Mouse (Mus musculus) 3T3-L1 (cell line): ENCODE data around the gene Brpf3.
A peak's percentile ranks its signal among the peaks of the same experiment; 100 is the strongest.

Experiments used
- DNase-seq: peaks from one replicate; pipeline ENCODE4 v3.0.0-alpha.2; 2015; ENCODE audit warnings: low read depth, low spot score

Brpf3 gene

DNA sequence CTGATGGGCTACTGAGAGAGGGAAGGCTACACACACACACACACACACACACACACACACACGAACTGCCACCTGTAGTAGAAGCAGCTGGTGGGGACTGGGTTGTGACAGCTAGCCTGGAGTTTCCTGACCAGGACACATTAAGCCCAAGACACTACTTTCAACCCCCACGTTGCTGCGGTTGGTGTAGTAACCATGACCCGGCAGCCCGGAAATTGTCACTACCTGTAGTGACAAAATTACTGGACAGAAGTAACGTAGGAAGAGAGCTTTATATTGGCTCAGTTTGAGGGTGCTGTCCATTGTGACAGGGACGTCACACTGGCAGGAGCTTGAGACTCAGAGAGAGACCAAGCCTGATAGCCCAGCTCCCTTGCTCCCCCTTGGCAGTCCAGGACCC, 71.4 kb downstream of the Brpf3 start:
- no peak for DNase-seq

DNA sequence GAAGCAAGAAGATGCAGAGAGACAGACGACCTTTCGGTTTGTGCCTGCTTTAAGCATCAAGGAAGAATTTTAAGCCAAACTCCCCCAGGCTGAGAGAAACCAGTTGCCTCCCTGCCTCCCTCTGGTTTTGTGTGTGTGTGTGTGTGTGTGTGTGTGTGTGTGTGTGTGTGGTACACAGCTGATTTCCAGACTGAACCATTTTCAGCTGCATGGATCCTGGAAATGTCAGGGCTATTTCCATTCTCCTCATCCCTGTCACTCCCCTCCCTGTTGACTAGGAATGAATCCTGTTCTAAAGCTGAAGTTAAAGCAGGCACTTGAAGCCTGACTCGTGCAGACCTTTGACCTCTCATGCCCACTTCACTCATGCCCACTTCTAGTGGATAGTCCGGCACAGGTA, 73.3 kb downstream of the Brpf3 start:
- DNase-seq, result no peak

DNA sequence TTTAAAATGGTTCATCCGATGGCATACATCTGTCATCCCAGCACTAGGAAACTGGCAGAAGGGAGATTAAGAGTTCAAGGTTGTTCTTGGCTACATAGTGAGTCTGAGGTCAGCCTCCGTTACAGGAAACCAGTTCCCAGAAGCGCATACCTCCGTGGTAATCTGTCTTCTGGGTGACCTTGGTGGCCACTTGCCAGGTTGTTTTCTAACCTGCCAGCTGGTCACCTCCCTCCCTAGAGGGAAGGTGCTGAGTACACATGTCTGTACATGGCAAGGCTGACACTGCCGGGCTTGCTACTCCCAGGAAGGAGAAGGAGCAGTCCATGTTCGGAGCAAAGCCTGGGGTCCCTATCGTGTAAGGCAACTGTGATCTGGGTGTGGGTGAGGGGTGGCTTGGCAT, 73.9 kb downstream of the Brpf3 start:
- DNase-seq, result peak; percentile 49

DNA sequence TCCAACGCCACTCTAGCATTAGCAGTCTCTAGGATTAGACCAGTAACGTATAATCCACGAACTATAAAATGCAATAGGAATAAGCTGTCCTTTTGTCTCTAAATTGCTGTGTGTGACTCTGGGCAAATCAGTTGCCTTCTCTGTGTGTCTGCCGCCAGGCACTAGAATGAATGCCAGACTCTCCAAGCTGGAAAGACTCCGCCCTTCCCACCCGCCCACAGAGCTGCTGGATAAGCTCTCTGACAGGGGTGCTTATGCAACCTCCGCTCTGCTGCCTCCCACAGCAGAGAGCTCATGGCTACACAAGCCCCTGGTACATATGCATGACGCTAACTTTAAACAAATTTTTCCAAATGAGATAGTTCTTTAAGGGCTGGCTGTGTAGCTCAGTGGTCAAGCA, 74.4 kb downstream of the Brpf3 start:
- peak; percentile 92 for DNase-seq

DNA sequence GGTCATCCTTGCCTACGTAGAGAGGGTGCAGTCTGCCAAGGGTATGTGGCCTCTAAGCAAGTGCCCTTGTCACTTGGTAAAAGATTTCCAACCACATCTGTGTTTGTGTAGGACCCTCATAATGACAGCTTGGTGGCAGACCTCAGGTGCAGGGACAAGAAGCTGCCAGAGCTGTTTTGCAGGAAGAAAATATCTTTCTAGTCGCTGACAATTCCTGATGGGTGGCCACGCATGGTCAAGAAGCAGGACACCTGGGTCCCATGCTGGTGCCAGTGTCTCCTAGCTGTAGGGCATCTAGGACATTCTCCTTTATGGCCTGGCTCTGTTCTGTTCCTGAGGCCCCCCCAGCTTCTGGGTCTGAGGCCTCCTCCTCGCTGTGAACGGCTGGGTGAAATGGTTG, 75.4 kb downstream of the Brpf3 start:
- DNase-seq, result no peak

DNA sequence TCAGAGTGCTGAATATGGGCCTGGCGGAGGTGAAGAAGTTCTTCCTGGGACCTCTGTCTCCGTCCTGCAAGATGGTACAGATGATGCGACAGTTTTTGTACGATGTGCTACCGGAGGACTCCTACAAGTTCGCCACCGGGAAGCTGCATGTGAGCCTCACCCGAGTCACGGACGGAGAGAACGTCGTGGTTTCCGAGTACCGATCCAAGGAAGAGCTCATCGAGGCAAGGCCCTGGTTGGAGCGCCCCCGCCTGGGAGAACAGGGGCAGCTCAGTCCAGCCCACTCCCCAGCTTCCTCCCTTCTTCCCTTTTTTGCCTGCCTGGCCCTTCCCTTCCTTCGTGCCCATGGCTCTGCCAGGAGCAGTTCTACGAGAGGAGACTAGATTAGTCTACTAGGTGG, 75.9 kb downstream of the Brpf3 start:
- no peak for DNase-seq

DNA sequence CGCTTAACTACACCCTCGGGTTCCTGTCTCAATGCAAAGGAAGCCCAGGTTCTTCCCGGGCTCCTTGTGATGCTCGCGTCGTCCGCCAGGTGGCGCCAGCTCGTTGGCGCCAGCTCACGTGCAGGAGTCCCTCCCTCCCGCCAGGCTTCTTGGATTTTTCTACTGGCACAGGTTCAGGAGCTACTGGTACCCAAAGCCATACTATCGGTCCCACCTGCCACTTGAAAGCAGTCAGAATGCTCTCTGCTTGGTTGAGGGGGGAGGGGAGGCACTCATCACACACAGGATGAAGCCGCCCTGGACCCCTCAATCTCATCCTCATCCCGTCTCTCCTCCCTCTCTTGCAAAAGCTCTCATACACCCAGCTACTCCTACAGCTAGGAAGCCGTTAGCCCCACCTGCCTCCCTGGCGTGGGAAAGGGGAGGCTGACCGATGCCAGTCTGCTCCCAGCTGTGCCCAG, 79.1 kb downstream of the Brpf3 start:
- peak; percentile 64 for DNase-seq

DNA sequence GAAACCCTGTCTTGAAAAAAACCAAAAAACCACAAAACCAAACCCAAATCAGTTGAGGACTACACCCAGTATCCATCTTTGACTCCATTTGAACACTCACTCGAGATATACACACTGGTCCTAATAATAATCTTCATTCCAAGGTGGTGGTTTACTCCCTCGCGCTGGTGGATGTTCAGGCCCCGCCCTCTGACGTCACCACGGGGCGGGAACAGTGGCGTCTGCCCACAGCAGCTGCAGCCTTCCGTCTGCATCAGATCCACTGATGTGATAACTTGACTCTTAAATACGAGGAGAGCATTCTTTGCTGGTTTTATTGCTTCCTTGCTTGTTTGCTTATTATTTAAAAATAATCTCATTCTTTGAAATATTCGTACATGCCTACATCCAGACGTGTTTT, 81.4 kb downstream of the Brpf3 start:
- peak; percentile 60 for DNase-seq

DNA sequence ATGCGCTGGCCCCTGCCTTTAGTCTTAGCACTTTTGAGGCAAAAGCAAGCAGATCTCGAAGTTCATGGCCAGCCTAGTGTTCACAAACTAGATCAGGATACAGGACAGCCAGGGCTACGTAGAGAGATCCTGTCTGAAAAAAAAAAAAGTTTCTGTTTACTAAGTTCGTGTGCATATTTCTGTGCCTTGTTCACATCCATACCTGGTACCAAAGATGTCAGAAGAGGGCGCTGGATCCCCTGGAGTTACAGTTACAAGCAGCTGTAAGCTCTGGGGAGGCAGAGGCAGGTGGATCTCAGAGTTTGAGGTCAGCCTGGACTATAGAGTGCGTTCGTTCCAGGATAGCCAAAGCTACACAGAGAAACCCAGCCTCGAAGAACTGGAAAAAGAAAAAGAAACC, 81.9 kb downstream of the Brpf3 start:
- peak; percentile 34 for DNase-seq

DNA sequence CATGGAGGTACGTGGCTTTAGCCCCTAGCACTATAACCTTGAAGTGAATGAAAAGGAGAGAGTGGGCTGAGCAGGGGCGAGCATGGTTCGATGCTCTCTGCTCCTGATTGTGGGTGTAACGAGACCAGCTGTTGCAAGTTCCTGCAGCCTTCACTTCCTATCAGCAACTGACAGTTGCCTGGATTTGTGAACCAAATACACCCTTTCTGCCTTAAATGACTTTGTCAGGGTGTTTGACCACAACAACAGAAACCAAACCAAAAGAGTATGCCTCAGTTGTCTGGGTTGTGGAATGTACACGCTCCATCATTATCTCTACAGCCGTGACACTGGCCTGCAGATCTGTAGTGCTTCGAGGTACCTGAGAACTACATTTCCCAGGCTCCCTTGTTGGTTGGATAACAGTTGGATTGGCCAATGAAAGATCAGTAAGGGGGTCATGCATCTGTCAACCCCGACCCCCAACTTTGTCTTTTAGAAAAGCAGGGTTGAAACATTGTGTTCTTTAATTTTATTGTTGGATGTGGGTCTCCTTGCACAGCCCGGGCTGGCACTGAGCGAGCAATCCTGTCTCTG, 83.1 kb downstream of the Brpf3 start:
- no peak for DNase-seq

DNA sequence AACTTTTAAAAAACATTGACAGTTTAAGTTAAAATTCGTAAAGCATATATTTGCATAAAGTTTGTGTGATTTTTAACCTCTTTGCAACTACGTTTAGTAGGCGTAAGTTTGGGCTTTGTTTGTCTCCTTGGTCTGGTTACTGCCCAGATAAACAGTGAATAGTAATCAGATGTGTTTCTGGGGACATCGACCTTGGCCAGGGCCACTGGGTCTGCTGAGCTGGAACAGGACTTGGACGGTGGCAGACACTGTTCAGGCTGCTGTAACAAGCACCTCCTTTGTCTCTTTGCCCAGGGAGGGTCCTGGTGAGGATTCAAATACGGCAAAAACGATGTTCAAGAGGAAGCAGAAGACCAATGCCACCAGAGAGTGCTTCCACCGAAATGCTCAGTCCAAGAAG, 84.3 kb downstream of the Brpf3 start:
- DNase-seq, result no peak

DNA sequence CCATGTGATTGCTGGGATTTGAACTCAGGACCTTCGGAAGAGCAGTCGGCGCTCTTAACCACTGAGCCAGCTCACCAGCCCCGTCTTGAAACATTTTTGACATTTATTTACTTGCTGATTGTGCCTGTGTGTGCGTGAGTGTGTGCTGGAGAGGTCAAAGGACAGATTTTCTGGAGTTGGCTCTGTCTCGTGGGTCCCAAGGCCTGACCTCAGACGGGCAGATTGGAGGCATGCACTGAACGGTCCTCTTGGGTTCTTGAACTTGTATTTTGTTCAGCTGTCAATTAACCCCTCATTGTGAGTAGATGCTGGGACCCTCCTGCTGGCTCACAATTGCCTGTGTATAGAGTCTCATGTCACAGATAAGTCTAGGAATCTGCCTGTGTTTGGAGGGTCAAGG, 85.4 kb downstream of the Brpf3 start:
- DNase-seq, result no peak
